Comparison of ENCODE assay signal across 9 mouse cellular contexts in the genomic region with DNA sequence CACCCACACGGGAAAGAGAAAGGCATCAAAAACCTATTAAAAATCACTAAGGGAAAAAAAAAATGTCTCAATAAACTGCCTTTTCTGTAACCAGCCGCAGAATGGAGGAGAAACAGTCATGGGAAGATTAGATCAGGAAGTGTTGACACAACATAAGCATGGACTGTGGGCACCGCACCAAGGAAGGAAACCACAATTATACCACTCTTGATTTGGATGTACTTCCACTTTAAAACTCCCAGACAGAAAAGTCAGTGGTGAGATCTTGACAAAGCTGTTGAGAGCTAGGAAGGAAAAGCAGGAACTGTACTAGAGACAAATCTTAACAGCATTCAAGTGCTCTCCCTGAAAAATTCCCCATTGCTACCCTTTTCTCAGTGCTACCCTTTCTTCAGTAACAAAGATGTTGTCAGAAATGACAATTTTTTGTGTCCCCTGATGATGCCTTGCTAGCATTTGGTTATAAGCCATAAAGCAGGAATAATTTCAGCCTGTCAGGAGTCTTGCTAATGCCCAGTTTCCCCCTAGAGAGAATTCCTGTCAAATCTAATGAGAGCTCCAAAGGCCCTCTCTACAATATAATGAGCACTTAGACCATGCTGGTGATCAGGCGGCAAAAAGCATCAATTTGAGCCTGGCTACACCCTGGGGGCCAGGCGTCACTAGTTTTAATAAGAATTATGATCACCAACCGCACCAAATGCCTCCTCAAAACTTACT. TPM values are rescaled to one million over a fixed set of nuclear protein-coding genes. Genes with fewer than 3 reads are reported as not detected.
A peak's percentile ranks its signal among the peaks of the same experiment; 100 is the strongest.
DNase-seq lines count a peak whose midpoint lies in the region; ATAC-seq lines count a peak whose summit lies in the region.
"Had no signal": no experiment of that assay in that cellular context is flagged by ENCODE, and none has a peak within 500 bp of the region (broad histone marks: within the 10 kb centered on the region; RNA-seq: fewer than 3 reads in every experiment).

No protein-coding gene starts in this region.

- 0 out of 2 replicates have a peak, but pooled peaks have one; percentile 23 for ATAC-seq in megakaryocyte-erythroid progenitor cell, adult 5-6 weeks (replicated peaks; ENCODE audit: low FRiP score, low TSS enrichment, poor library complexity, severe bottlenecking)

- peak; percentile 15 for DNase-seq in adrenal gland, postnatal 10 days
- DNase-seq in adrenal gland, postnatal 4 days (ENCODE audit: low spot score in 2 of 2) = no peak
- DNase-seq in NIH3T3 (ENCODE audit: low read depth) = peak; percentile 95
- DNase-seq in hindbrain, embryonic 10.5 days (ENCODE audit: low spot score) = no peak
- DNase-seq in spleen, adult 18-20 months = no peak
- DNase-seq in ovary, postnatal 36 days (ENCODE audit: low spot score) = no peak
- DNase-seq in natural killer cell, adult 2 months (ENCODE audit: low spot score in 2 of 2) = no peak

- peaks cover 20% of the 10 kb centered on the region for H3K27me3 ChIP-seq in hindbrain, embryonic 10.5 days (ENCODE audit: insufficient read depth, poor library complexity, severe bottlenecking)

- H3K27ac ChIP-seq in hindbrain, embryonic 10.5 days = no peak overlapping the region
- H3K27ac ChIP-seq: liver, embryonic 14.5 days had no signal

- peaks cover 45% of the 10 kb centered on the region for H3K4me1 ChIP-seq in hindbrain, embryonic 10.5 days (replicated peaks)

- peak overlapping the region; percentile 88; the same call in 1 of the 2 replicates for H3K4me3 ChIP-seq in hindbrain, embryonic 10.5 days

- no peaks in the 10 kb centered on the region for H3K9me3 ChIP-seq in hindbrain, embryonic 10.5 days

- 60% methylated on average over 6 of the region's 6 CpGs for WGBS in hindbrain, embryonic 10.5 days

- H3K36me3 ChIP-seq in hindbrain, embryonic 10.5 days = peaks cover 46% of the 10 kb centered on the region

RNA-seq across cellular contexts. Expression of a gene that starts 5.4 kb away (rescaled TPM):
- total RNA-seq in adrenal gland, postnatal 10 days (2021) = 10 to 100 TPM; 43.4 to 50.9 TPM
- 10 to 100 TPM; 62.8 to 68.2 TPM for total RNA-seq in adrenal gland, postnatal 4 days (2021)
- polyA plus RNA-seq in hindbrain, embryonic 10.5 days (2016; fragmentation: Nextera tagmentation; extraction: Ambion mirVana) = 26.9 and 44.0 TPM in 2 replicates
- total RNA-seq in megakaryocyte-erythroid progenitor cell, adult 5-6 weeks (2014; fragmentation: Nextera tagmentation) = 7.4 and 9.4 TPM in 2 replicates
- 14.2 and 19.4 TPM in 2 replicates for total RNA-seq in megakaryocyte-erythroid progenitor cell, adult 5-6 weeks (2017)

Comparison
In these comparisons a context has a peak if more than half of its experiments do, and no peak if none do; other contexts are left out.
1. DNase-seq: peak in adrenal gland, postnatal 10 days (single experiment) and NIH3T3 (single experiment); none in adrenal gland, postnatal 4 days (0 of 2), hindbrain, embryonic 10.5 days (single experiment), spleen, adult 18-20 months (0 of 2), ovary, postnatal 36 days (single experiment) and natural killer cell, adult 2 months (0 of 2).